Mouse (Mus musculus) liver, postnatal 0 days (tissue): ENCODE results near the gene Map4k4.

Experiments
- CTCF ChIP-seq: sonication (generic); IDR thresholded peaks from 2 replicates; pipeline ENCODE4 v1.5.1; 2016; ENCODE audit warnings: antibody characterized with exemption, low read depth
- EP300 ChIP-seq: IDR thresholded peaks from 2 replicates; pipeline ENCODE4 v1.6.1; 2016; ENCODE audit warnings: antibody characterized with exemption, low read depth, mild to moderate bottlenecking

- TF ChIP-seq CTCF (no peak), EP300 (no peak)
Observed at GRCm38 (mm10) chr1:40046600-40046999, 145.9 kb downstream of the Map4k4 start.
